Mouse (Mus musculus): ENCODE results near the gene P4hb. TPM values are rescaled to one million over a fixed set of nuclear protein-coding genes. Genes with fewer than 3 reads are reported as not detected.
A peak's percentile ranks its signal among the peaks of the same experiment; 100 is the strongest.

Gene P4hb
- polyA plus RNA-seq, 1 experiment = 444 TPM

GRCm38 (mm10) chr11:120552736-120553135 is 20.3 kb downstream of the P4hb start:
- TF ChIP-seq SRF (IDR thresholded peaks at IDR 0.05; ENCODE audit: control insufficient read depth, insufficient read length, low read depth) (no peak), MYOG (IDR thresholded peaks at IDR 0.05; ENCODE audit: control insufficient read depth in 1 of 3, insufficient read depth in 1 of 3, insufficient read length in 2 of 3, low read depth in 2 of 3) (no peak), USF1 (IDR thresholded peaks at IDR 0.05; ENCODE audit: low read depth) (no peak), REST (IDR thresholded peaks at IDR 0.05; ENCODE audit: insufficient read depth, insufficient read length) (no peak), MAX (IDR thresholded peaks at IDR 0.05; ENCODE audit: low read depth) (no peak), TCF3 (IDR thresholded peaks at IDR 0.05; ENCODE audit: insufficient read length, low read depth) (no peak), POLR2AphosphoS2 (IDR thresholded peaks at IDR 0.05; ENCODE audit: insufficient read length, low read depth) (no peak), CEBPB (IDR thresholded peaks at IDR 0.05; ENCODE audit: insufficient read depth, poor library complexity, severe bottlenecking) (no peak)
- Histone ChIP-seq H3K4me2 (ENCODE audit: low read depth) (no peak overlapping the region), H3ac (ENCODE audit: control insufficient read depth, insufficient read length) (no peak overlapping the region), H3K36me3 (ENCODE audit: control insufficient read depth, insufficient read depth) (no peaks in the 10 kb centered on the region), H3K27me3 (ENCODE audit: control insufficient read depth, insufficient read depth, insufficient read length) (no peaks in the 10 kb centered on the region), H3K79me2 (ENCODE audit: control insufficient read depth, insufficient read depth) (peaks cover 14% of the 10 kb centered on the region), H3K4me3 (no peak overlapping the region)

DNA sequence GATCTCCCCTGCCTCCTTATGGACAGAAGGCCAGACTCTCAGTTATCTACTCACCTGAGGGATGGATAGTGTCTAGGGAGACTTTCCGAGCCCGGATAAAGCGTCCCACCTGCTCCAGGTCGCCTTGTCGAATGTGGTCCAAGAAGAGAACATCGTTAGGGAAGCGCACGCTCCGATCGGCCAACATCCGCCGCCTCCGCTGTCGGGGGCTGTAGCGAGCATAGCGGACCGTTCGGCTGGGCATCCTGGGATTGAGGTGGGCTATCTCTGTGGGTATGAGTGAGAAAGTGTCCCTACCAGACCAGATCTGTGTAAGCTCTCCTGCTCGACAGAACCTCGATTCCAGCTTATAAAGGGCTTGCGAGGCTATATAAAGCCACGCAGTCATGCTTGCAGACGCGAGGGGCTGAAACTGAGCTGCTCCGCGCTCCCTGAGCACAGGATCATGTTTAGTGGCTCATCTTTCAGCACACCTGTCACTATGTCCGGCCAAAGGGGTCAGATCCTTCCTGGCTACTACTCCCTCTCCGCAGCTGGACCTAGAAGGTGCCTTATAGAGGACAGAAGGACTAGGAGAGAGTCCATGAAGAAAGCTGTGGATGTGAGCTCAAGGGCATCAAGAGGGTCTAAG is 22.1 kb downstream of the P4hb start, which contains the start of gene Ppp1r27:
Ppp1r27 (minus strand) TSS at position 323 of the 631 bp plus-strand sequence.
- Histone ChIP-seq H3K79me2 (ENCODE audit: control insufficient read depth, insufficient read depth) (peaks cover 31% of the 10 kb centered on the region), H3ac (ENCODE audit: control insufficient read depth, insufficient read length) (peak within 1 kb of the TSS; percentile 63), H3K27me3 (ENCODE audit: control insufficient read depth, insufficient read depth, insufficient read length) (no peaks in the 10 kb centered on the region), H3K4me2 (ENCODE audit: low read depth) (peak within 1 kb of the TSS; percentile 99), H3K4me3 (peak within 1 kb of the TSS; percentile 75), H3K36me3 (ENCODE audit: control insufficient read depth, insufficient read depth) (no peaks in the 10 kb centered on the region)
- TF ChIP-seq MYOG (IDR thresholded peaks at IDR 0.05; ENCODE audit: control insufficient read depth in 1 of 3, insufficient read depth in 1 of 3, insufficient read length in 2 of 3, low read depth in 2 of 3) (no peak), USF1 (IDR thresholded peaks at IDR 0.05; ENCODE audit: low read depth) (no peak), MAX (IDR thresholded peaks at IDR 0.05; ENCODE audit: low read depth) (no peak), E2F4 (IDR thresholded peaks at IDR 0.05; ENCODE audit: insufficient read depth) (no peak), POLR2AphosphoS2 (IDR thresholded peaks at IDR 0.05; ENCODE audit: insufficient read length, low read depth) (no peak), TCF12 (IDR thresholded peaks at IDR 0.05; ENCODE audit: insufficient read depth, poor library complexity, severe bottlenecking) (no peak), TCF3 (IDR thresholded peaks at IDR 0.05; ENCODE audit: insufficient read length, low read depth) (no peak), SRF (IDR thresholded peaks at IDR 0.05; ENCODE audit: control insufficient read depth, insufficient read length, low read depth) (no peak), POLR2A (IDR thresholded peaks at IDR 0.05; ENCODE audit: insufficient read length, low read depth) (no peak), REST (IDR thresholded peaks at IDR 0.05; ENCODE audit: insufficient read depth, insufficient read length) (no peak), MYOD1 (IDR thresholded peaks at IDR 0.05; ENCODE audit: control insufficient read depth in 1 of 3, insufficient read length in 2 of 3, low read depth in 2 of 3) (no peak), CEBPB (IDR thresholded peaks at IDR 0.05; ENCODE audit: insufficient read depth, poor library complexity, severe bottlenecking) (no peak)

DNA sequence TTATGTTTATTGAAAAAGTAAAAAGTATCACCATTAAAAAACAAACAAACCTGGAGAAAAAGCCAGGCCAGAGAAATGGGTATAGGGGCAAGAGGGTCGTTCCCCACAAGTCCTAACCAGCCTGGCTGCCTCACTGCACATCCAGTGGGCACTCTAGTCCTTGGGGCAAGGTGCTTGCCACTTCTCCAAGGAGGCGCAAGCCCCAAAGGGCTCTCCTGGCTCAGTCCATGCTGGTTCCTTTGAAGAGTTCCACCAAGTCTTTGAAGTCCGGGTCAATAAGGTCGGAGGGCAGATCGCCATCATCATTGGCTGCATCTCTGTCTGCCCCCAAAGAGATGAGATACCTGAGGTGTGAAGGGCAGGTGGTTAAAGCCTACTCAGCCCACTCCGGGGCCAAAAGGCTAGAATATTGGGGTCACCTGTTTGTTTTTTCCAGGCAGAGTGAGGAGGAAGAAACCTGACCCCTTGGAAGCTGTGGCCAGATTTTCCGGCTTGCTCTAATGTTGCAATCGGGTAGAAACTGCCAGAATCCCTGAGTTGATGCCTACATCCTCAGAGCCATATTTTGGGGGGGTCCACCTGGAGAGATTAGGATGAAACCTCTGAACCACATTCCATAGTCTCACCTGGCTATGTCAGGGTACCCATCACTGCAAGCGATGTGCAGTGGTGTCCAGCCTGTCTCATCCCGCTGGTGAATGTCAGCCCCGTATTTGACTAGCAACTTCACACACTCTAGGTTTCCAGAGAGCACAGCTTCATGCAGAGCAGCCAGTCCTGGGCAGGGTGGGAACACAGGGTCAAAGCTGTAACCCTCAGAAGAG is 22.9 kb downstream of the P4hb start:
- Histone ChIP-seq H3ac (ENCODE audit: control insufficient read depth, insufficient read length) (peak overlapping the region; percentile 63), H3K4me2 (ENCODE audit: low read depth) (peak overlapping the region; percentile 99), H3K27me3 (ENCODE audit: control insufficient read depth, insufficient read depth, insufficient read length) (no peaks in the 10 kb centered on the region), H3K36me3 (ENCODE audit: control insufficient read depth, insufficient read depth) (no peaks in the 10 kb centered on the region), H3K79me2 (ENCODE audit: control insufficient read depth, insufficient read depth) (peaks cover 33% of the 10 kb centered on the region), H3K4me3 (peak overlapping the region; percentile 75)
- peak; percentile 20; the same call in 1 of the 2 replicates for TF ChIP-seq CEBPB (IDR thresholded peaks at IDR 0.05; ENCODE audit: insufficient read depth, poor library complexity, severe bottlenecking)
- TF ChIP-seq SRF (IDR thresholded peaks at IDR 0.05; ENCODE audit: control insufficient read depth, insufficient read length, low read depth) = no peak
- TF ChIP-seq POLR2A (IDR thresholded peaks at IDR 0.05; ENCODE audit: insufficient read length, low read depth) = no peak
- TF ChIP-seq MYOD1 (IDR thresholded peaks at IDR 0.05; ENCODE audit: control insufficient read depth in 1 of 3, insufficient read length in 2 of 3, low read depth in 2 of 3) = no peak
- no peak for TF ChIP-seq E2F4 (IDR thresholded peaks at IDR 0.05; ENCODE audit: insufficient read depth)
- no peak for TF ChIP-seq MAX (IDR thresholded peaks at IDR 0.05; ENCODE audit: low read depth)
- no peak for TF ChIP-seq USF1 (IDR thresholded peaks at IDR 0.05; ENCODE audit: low read depth)
- no peak for TF ChIP-seq TCF12 (IDR thresholded peaks at IDR 0.05; ENCODE audit: insufficient read depth, poor library complexity, severe bottlenecking)

GRCm38 (mm10) chr11:120549168-120549945 is 23.7 kb downstream of the P4hb start, which contains the start of gene Mcrip1:
Gene Mcrip1, minus strand, starts transcription at chr11:120549727.
- Histone ChIP-seq H3K36me3 (ENCODE audit: control insufficient read depth, insufficient read depth) (no peaks in the 10 kb centered on the region), H3K4me2 (ENCODE audit: low read depth) (peak within 1 kb of the TSS; percentile 99), H3K79me2 (ENCODE audit: control insufficient read depth, insufficient read depth) (peaks cover 33% of the 10 kb centered on the region), H3K27me3 (ENCODE audit: control insufficient read depth, insufficient read depth, insufficient read length) (no peaks in the 10 kb centered on the region), H3ac (ENCODE audit: control insufficient read depth, insufficient read length) (peak within 1 kb of the TSS; percentile 63), H3K4me3 (peak within 1 kb of the TSS; percentile 75)
- TF ChIP-seq TCF3 (IDR thresholded peaks at IDR 0.05; ENCODE audit: insufficient read length, low read depth) (no peak), POLR2AphosphoS2 (IDR thresholded peaks at IDR 0.05; ENCODE audit: insufficient read length, low read depth) (peak; percentile 93), E2F4 (IDR thresholded peaks at IDR 0.05; ENCODE audit: insufficient read depth) (peak; percentile 26), MYOD1 (IDR thresholded peaks at IDR 0.05; ENCODE audit: control insufficient read depth in 1 of 3, insufficient read length in 2 of 3, low read depth in 2 of 3) (peak in 1 of 3 experiments; percentile 40), USF1 (IDR thresholded peaks at IDR 0.05; ENCODE audit: low read depth) (peak; percentile 89), CEBPB (IDR thresholded peaks at IDR 0.05; ENCODE audit: insufficient read depth, poor library complexity, severe bottlenecking) (no peak), SRF (IDR thresholded peaks at IDR 0.05; ENCODE audit: control insufficient read depth, insufficient read length, low read depth) (no peak), POLR2A (IDR thresholded peaks at IDR 0.05; ENCODE audit: insufficient read length, low read depth) (peak; percentile 92), REST (IDR thresholded peaks at IDR 0.05; ENCODE audit: insufficient read depth, insufficient read length) (no peak), TCF12 (IDR thresholded peaks at IDR 0.05; ENCODE audit: insufficient read depth, poor library complexity, severe bottlenecking) (no peak), MYOG (IDR thresholded peaks at IDR 0.05; ENCODE audit: control insufficient read depth in 1 of 3, insufficient read depth in 1 of 3, insufficient read length in 2 of 3, low read depth in 2 of 3) (peak in 1 of 3 experiments; percentile 28), MAX (IDR thresholded peaks at IDR 0.05; ENCODE audit: low read depth) (no peak)
